Mouse (Mus musculus): Measurements from ENCODE around the gene Ltb. TPM values are rescaled to one million over a fixed set of nuclear protein-coding genes. Genes with fewer than 3 reads are reported as not detected.

Gene Ltb
- polyA plus RNA-seq, 1 experiment, result not detected

GRCm38 (mm10) chr17:35218516-35219193, 24.4 kb downstream of the Ltb start:
- no peaks in the 10 kb centered on the region for H3K4me1 ChIP-seq (ENCODE audit: control insufficient read depth, insufficient read depth, low read length)
- H3K27ac ChIP-seq (ENCODE audit: insufficient read depth, low read length), result no peak overlapping the region
- TF ChIP-seq CTCF (IDR thresholded peaks at IDR 0.05; ENCODE audit: borderline replicate concordance, insufficient read depth, low read length), result no peak
- no peak for TF ChIP-seq POLR2A (IDR thresholded peaks at IDR 0.05; ENCODE audit: low read depth, low read length)
- no peak overlapping the region for H3K4me3 ChIP-seq (ENCODE audit: insufficient read depth, low read length)

- H3K4me1 ChIP-seq (ENCODE audit: control insufficient read depth, insufficient read depth, low read length), result no peaks in the 10 kb centered on the region
- no peak overlapping the region for H3K4me3 ChIP-seq (ENCODE audit: insufficient read depth, low read length)
- no peak overlapping the region for H3K27ac ChIP-seq (ENCODE audit: insufficient read depth, low read length)
- TF ChIP-seq POLR2A (IDR thresholded peaks at IDR 0.05; ENCODE audit: low read depth, low read length), result no peak
These were observed 25.4 kb downstream of the Ltb start for GRCm38 (mm10) chr17:35219601-35220041.

GRCm38 (mm10) chr17:35220156-35220952, 26.1 kb downstream of the Ltb start, which contains the start of gene Gm16181:
Gm16181 (plus strand) TSS chr17:35220834.
- Histone ChIP-seq H3K27ac (ENCODE audit: insufficient read depth, low read length) (no peak within 1 kb of the TSS), H3K4me1 (ENCODE audit: control insufficient read depth, insufficient read depth, low read length) (peaks cover 1% of the 10 kb centered on the region), H3K4me3 (ENCODE audit: insufficient read depth, low read length) (no peak within 1 kb of the TSS)
- no peak for TF ChIP-seq CTCF (IDR thresholded peaks at IDR 0.05; ENCODE audit: borderline replicate concordance, insufficient read depth, low read length)
- TF ChIP-seq POLR2A (IDR thresholded peaks at IDR 0.05; ENCODE audit: low read depth, low read length), result no peak

- TF ChIP-seq CTCF (IDR thresholded peaks at IDR 0.05; ENCODE audit: borderline replicate concordance, insufficient read depth, low read length) (no peak), POLR2A (IDR thresholded peaks at IDR 0.05; ENCODE audit: low read depth, low read length) (no peak)
- Histone ChIP-seq H3K4me3 (ENCODE audit: insufficient read depth, low read length) (no peak overlapping the region), H3K4me1 (ENCODE audit: control insufficient read depth, insufficient read depth, low read length) (peaks cover 7% of the 10 kb centered on the region), H3K27ac (ENCODE audit: insufficient read depth, low read length) (no peak overlapping the region)
These were observed 28.1 kb downstream of the Ltb start for GRCm38 (mm10) chr17:35222299-35222698.

GRCm38 (mm10) chr17:35224641-35225040, 30.4 kb downstream of the Ltb start:
- Histone ChIP-seq H3K4me3 (ENCODE audit: insufficient read depth, low read length) (no peak overlapping the region), H3K27ac (ENCODE audit: insufficient read depth, low read length) (no peak overlapping the region), H3K4me1 (ENCODE audit: control insufficient read depth, insufficient read depth, low read length) (peaks cover 7% of the 10 kb centered on the region)
- TF ChIP-seq POLR2A (IDR thresholded peaks at IDR 0.05; ENCODE audit: low read depth, low read length), result no peak
- no peak for TF ChIP-seq CTCF (IDR thresholded peaks at IDR 0.05; ENCODE audit: borderline replicate concordance, insufficient read depth, low read length)

GRCm38 (mm10) chr17:35225456-35225855, 31.2 kb downstream of the Ltb start:
- no peak overlapping the region for H3K4me3 ChIP-seq (ENCODE audit: insufficient read depth, low read length)
- TF ChIP-seq POLR2A (IDR thresholded peaks at IDR 0.05; ENCODE audit: low read depth, low read length) (no peak), CTCF (IDR thresholded peaks at IDR 0.05; ENCODE audit: borderline replicate concordance, insufficient read depth, low read length) (no peak)
- H3K4me1 ChIP-seq (ENCODE audit: control insufficient read depth, insufficient read depth, low read length), result peaks cover 7% of the 10 kb centered on the region
- H3K27ac ChIP-seq (ENCODE audit: insufficient read depth, low read length), result no peak overlapping the region

- Histone ChIP-seq H3K27ac (ENCODE audit: insufficient read depth, low read length) (no peak overlapping the region), H3K4me3 (ENCODE audit: insufficient read depth, low read length) (no peak overlapping the region), H3K4me1 (ENCODE audit: control insufficient read depth, insufficient read depth, low read length) (peaks cover 7% of the 10 kb centered on the region)
- TF ChIP-seq POLR2A (IDR thresholded peaks at IDR 0.05; ENCODE audit: low read depth, low read length) (no peak), CTCF (IDR thresholded peaks at IDR 0.05; ENCODE audit: borderline replicate concordance, insufficient read depth, low read length) (no peak)
These were observed 32.4 kb downstream of the Ltb start for GRCm38 (mm10) chr17:35226561-35227046.

- no peak overlapping the region for H3K27ac ChIP-seq (ENCODE audit: insufficient read depth, low read length)
- TF ChIP-seq CTCF (IDR thresholded peaks at IDR 0.05; ENCODE audit: borderline replicate concordance, insufficient read depth, low read length), result no peak
- no peak for TF ChIP-seq POLR2A (IDR thresholded peaks at IDR 0.05; ENCODE audit: low read depth, low read length)
- H3K4me1 ChIP-seq (ENCODE audit: control insufficient read depth, insufficient read depth, low read length), result peaks cover 4% of the 10 kb centered on the region
- no peak overlapping the region for H3K4me3 ChIP-seq (ENCODE audit: insufficient read depth, low read length)
These were observed 36.8 kb downstream of the Ltb start for GRCm38 (mm10) chr17:35231022-35231421.

- H3K4me3 ChIP-seq (ENCODE audit: insufficient read depth, low read length), result no peak overlapping the region
- peaks cover 4% of the 10 kb centered on the region; the same call in 1 of the 2 replicates for H3K4me1 ChIP-seq (ENCODE audit: control insufficient read depth, insufficient read depth, low read length)
- peak; percentile 71 for TF ChIP-seq CTCF (IDR thresholded peaks at IDR 0.05; ENCODE audit: borderline replicate concordance, insufficient read depth, low read length)
- no peak for TF ChIP-seq POLR2A (IDR thresholded peaks at IDR 0.05; ENCODE audit: low read depth, low read length)
- H3K27ac ChIP-seq (ENCODE audit: insufficient read depth, low read length), result no peak overlapping the region
These were observed 37.8 kb downstream of the Ltb start for GRCm38 (mm10) chr17:35232043-35232442.

GRCm38 (mm10) chr17:35232659-35233058, 38.4 kb downstream of the Ltb start:
- Histone ChIP-seq H3K27ac (ENCODE audit: insufficient read depth, low read length) (no peak overlapping the region), H3K4me3 (ENCODE audit: insufficient read depth, low read length) (no peak overlapping the region), H3K4me1 (ENCODE audit: control insufficient read depth, insufficient read depth, low read length) (peaks cover 4% of the 10 kb centered on the region; the same call in 1 of the 2 replicates)
- TF ChIP-seq CTCF (IDR thresholded peaks at IDR 0.05; ENCODE audit: borderline replicate concordance, insufficient read depth, low read length) (no peak), POLR2A (IDR thresholded peaks at IDR 0.05; ENCODE audit: low read depth, low read length) (no peak)

Data from embryonic fibroblast, embryonic 13.5 days (primary cell).